Mouse (Mus musculus): ENCODE results near the gene Usp50.

The Usp50 gene

GRCm38 (mm10) chr2:126783370-126783769 is at the start of gene Usp50:
Usp50 (minus strand) TSS chr2:126783470.
- DNase-seq (ENCODE audit: low spot score) = no peak

DNA sequence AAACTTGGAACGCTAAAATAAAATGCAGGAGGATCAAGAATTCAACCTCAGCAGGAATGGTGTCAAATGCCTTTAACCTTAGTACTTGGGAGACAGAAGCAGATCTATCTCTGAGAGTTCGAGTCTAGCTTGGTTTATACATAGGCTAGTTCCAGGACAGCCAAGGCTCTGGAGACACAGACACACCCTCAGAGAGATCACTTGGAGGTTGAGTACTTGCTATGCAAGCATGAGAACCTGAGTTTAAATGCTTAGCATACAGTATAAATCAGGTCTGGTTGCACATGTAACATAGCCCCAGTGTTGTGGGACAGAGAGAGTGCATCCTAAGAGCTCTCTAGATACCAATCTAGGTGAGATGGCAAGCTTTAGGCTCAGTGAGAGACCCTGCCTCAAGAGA is 34.1 kb upstream of the Usp50 start:
- no peak for DNase-seq (ENCODE audit: low spot score)

DNA sequence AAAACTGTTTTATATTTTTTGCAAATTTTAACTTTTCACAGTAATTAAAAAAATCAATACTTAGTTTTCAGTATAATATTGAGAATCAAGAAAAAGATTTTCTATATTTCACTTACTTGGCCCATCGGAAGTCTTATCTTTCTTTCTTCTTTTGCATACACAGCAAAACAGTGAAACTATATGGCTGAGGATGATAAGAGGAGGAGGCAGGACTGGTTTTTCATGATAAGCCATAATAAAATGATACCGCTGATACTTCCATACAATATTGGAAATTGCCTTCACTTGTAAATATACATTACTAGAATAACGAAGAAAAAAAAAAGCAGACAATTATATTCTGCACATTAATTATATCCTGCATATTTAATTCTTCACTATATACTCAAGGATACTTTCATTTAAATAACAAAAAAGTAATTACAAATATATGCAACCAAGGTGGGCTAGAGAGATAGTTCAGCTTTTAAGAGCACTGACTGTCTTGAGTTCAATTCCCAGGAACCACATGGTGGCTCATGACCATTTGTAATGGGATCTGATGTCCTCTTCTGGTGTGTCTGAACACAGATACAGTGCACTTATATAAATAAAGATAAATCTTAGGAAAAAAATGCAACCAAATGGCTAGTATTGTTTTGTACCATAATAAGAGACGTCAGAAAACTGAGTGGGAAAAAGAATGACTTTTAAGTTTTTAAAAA is 33.5 kb upstream of the Usp50 start:
- no peak for DNase-seq (ENCODE audit: low spot score)

DNA sequence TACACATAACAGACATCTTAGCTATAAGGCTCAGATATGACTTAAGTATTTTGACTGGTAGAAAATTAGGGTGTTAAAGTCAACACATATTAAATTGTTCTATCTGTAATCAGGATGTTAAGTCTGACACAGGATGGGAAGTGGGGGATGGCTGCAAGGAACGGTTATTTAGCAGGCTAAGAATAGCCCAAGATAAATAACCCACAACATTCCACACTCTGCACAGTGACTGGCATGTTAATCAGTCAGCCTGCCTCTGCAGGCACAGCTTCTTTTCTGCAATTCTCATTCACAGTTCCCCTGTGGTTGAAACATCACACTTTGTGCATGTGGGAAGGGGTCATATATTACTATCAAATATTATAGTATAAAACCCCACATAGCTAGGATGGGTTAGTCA is 32.6 kb upstream of the Usp50 start:
- no peak for DNase-seq (ENCODE audit: low spot score)

DNA sequence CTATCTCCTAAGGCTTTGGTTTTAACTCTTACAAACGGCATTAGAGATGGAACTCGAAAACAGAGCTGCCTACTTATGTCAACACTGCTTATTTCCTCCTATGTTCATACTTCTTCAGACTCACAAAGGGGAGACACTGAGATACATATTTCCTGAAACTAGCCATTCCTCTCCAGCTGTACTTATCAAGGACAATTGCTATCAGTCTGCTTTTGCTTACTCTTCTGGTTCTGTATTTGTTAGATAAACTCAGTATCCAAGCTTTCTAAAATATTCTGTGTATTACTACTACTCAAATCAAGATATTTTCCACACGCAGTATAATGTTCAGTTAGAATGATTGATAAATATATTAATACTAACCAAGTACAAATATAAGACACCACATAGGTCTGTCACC is 18.7 kb upstream of the Usp50 start:
- no peak for DNase-seq (ENCODE audit: low spot score)

- DNase-seq (ENCODE audit: low spot score) = no peak
Observed at GRCm38 (mm10) chr2:126798455-126798854, 15.2 kb upstream of the Usp50 start.

GRCm38 (mm10) chr2:126795708-126796107 is 12.4 kb upstream of the Usp50 start:
- no peak for DNase-seq (ENCODE audit: low spot score)

DNA sequence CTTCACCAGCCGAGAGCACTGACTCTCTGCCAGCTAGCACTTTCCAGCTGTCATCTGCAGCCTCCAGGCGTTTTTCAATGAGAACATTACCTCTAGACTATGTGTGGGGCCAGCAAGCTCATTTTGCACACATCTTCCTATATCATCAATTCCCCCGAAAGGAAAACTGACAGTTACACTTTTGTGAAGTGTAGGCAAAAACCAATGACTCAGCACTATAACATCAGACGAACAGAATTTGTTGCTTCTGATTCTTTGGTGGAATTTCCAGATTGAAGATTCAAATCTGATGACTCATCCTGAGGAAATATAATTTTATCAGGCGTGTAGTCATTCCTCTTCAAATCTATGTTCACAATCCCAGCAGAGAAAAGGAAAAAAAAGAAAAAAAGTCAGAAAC is 9.3 kb upstream of the Usp50 start:
- no peak for DNase-seq (ENCODE audit: low spot score)

GRCm38 (mm10) chr2:126787721-126788342 is 4.6 kb upstream of the Usp50 start:
- DNase-seq (ENCODE audit: low spot score) = peak; percentile 67

- DNase-seq (ENCODE audit: low spot score) = peak; percentile 61
Observed at GRCm38 (mm10) chr2:126782433-126782832, 837 bp downstream of the Usp50 start.

DNA sequence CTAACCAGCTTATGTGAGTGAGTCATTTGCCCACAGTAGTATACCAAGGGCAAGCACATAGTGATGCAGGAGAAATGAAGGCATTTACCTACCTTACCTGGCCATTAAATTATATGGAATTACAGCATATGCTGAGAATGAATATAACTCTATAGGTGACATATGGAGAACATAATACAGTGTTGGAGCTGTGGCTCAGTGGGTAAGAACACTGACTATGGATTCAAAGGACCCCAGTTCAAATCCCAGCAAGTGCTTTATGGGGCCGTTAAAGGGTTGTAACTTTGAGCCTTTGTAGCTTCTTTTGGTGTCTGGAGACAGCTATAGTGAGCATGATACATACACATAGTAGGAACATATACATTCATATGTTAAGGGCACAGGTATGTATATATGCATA is 1.8 kb downstream of the Usp50 start:
- no peak for DNase-seq (ENCODE audit: low spot score)

DNA sequence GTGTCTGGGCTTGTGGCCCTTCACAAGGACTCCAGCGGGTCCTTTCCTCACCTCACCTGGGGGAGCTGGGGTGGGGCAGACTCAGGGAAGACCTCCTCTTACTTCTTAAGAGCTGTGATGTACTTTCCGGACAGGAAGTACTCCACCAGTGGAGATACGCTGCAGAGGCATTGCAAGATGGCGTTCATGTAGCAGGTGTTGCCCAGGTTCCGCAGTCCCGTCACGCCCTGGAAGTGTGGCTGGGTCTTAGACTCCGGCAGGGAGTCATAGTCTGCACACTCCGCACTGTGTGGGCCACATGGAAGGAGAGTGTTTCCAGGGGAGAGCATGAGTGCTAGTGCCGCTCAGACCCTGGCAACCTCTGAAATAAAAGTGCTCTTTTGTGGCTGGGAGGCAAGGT is 3.0 kb downstream of the Usp50 start:
- DNase-seq (ENCODE audit: low spot score) = peak; percentile 31

DNA sequence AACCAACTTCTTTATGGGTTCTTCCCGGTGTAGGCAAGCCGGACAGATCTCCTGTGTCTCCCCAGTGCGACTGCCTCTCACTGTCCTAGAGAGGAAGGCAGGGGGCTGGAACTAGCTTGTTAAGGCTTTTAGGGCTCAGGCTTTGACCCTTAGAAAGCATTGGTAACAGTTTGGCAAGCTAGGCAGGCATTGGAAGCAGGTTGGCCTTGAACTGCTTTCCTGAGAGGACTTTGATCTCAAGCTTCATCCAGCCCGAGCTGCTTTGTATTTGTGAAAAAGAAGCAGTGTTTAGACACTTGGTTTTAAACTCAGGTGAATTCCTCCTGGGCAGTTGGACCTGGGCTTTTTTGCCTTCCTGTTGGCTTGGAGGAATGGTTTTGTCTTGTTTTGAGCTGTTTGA is 4.5 kb downstream of the Usp50 start:
- DNase-seq (ENCODE audit: low spot score) = no peak

DNA sequence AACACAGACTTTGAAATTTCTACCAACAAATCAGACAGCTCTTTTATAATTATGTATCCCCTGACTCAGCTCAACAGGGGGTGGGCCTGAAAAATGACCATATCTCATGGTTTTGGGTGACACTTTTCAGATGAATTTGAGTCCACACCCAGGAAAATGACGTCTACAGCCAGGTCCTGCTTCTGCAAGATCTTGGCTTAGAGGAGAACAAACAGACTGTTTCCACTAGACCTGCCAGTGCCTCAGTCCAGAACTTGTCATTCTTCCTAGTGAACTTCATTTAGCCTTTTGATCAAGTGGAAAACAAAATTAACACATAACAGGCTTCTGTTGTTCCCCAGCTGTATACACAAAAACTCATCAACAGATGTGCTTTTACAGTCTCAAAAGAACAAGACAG is 6.9 kb downstream of the Usp50 start:
- no peak for DNase-seq (ENCODE audit: low spot score)

- no peak for DNase-seq (ENCODE audit: low spot score)
Observed at GRCm38 (mm10) chr2:126775951-126776350, 7.3 kb downstream of the Usp50 start.

DNA sequence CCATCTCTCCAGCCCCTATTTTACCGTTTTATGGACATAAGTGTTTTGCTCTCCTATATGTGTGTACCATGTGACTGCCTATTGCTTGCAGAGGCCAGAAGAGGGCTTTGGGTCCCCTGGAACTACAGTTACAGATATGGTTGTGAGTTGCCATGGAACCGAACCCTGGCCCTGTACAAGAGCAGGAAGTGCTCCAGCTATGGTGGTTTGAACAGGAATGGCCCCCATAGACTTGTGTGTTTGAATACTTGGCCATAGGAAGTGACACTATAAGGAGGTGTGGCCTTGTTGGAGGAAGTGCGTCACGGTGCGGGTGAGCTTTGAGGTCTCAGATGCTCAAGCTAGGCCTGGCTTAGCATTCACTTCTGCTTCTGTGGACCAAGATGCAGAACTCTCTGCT is 11.1 kb downstream of the Usp50 start:
- no peak for DNase-seq (ENCODE audit: low spot score)

- DNase-seq (ENCODE audit: low spot score) = no peak
Observed at GRCm38 (mm10) chr2:126769431-126770181, 13.7 kb downstream of the Usp50 start.

GRCm38 (mm10) chr2:126768194-126768593 is 15.1 kb downstream of the Usp50 start:
- DNase-seq (ENCODE audit: low spot score) = no peak

- no peak for DNase-seq (ENCODE audit: low spot score)
Observed at GRCm38 (mm10) chr2:126767599-126767998, 15.7 kb downstream of the Usp50 start.

GRCm38 (mm10) chr2:126765867-126766582 is 17.2 kb downstream of the Usp50 start:
- no peak for DNase-seq (ENCODE audit: low spot score)

DNA sequence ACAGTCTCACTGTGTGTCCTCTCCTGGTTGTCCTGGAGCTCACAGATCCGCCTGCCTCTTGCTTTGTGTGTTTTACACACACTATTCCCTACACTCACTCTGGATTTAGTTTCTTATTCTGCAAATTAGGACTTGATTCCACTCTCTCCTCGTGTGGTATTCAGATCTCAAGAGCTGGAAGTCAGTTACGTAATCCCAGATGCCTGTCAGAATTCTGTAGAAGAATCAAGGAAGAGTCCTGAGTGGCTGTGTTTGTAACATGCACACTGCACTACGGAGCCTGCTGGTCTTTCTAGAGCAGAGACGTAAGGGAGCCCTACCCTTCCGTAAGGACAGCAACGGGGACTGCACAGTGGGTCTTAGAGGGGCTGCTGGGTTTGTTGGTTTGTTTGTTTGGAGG is 23.9 kb downstream of the Usp50 start:
- no peak for DNase-seq (ENCODE audit: low spot score)

- DNase-seq (ENCODE audit: low spot score) = no peak
Observed at GRCm38 (mm10) chr2:126755664-126756063, 27.6 kb downstream of the Usp50 start.

- no peak for DNase-seq (ENCODE audit: low spot score)
Observed at GRCm38 (mm10) chr2:126743389-126743788, 39.9 kb downstream of the Usp50 start.
